Mouse (Mus musculus): ENCODE results near the gene Atxn1. TPM values are rescaled to one million over a fixed set of nuclear protein-coding genes. Genes with fewer than 3 reads are reported as not detected.
A peak's percentile ranks its signal among the peaks of the same experiment; 100 is the strongest.

The Atxn1 gene
- total RNA-seq (2021) = 10 to 100 TPM; 36.1 to 52.4 TPM
- long read RNA-seq, experiment 1, partial matches to known transcripts = 0 of 6 reads
- long read RNA-seq, experiment 1, other reads (novel, unspliced or antisense) = 5 of 6 reads
- long read RNA-seq, experiment 2, partial matches to known transcripts = 0 of 2 reads
- long read RNA-seq, experiment 2, other reads (novel, unspliced or antisense) = 2 of 2 reads

DNA sequence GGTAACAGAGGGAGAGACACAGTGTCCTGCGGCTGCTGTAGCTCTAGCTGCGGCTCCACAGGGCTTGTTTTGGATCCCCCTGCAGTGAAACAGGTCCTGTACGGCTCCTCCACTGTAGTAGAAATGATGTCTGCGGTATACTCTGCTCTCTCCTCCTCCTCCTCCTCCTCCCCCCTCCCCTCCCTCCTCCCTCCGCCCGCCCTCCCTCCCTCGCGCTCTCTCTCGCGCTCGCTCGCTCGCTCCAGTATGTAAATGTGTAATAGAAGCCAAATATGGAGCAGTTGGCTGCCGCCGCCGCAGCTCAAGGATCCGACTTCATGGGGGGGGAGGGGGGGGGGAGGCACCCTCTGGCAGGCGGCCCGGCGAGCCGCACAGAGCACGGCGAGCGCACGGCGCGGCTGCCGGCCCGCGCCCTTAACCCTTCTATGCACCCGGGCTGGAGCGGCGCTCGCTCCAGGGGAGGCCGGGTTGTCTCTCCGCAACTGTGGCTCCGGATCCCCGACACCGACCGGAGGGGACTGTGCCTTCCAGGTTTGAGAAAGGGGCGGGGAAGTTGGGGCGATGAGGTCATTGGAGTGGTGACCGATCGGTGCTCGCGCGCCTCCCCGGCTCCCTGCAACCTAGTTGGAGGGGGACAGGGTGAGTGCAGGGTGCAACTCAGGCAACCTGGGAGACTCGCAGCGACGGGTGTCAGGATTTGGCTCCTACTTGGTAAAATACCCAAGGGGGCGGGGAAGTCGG is at the start of gene Atxn1:
Atxn1 (minus strand) TSS at position 156 of the 741 bp plus-strand sequence.
- DNase-seq = peak; percentile 89 to 91

GRCm38 (mm10) chr13:46011232-46011631 is 46.4 kb upstream of the Atxn1 start:
- no peak for DNase-seq

DNA sequence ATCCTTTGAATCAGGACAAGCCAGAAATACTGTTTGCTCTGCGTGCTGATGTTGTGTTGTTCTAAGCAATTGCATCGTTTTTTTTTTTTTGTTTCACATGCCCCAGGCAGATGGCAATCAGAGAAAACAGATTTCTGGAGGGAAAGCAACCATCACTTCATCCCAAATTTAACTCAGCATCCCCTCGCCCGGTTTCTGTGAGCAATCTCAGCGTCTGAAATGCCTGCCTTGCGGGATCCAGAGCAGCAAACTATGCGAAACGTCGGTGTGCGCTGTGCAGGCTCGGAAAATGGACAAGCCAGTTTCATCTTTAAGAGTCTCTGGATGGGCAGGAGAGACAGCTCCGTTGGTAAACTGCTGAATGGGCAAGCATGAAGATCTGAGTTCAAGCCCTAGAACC is 45.3 kb upstream of the Atxn1 start:
- DNase-seq = no peak

- DNase-seq = no peak
Observed at GRCm38 (mm10) chr13:46008831-46009666, 44.2 kb upstream of the Atxn1 start.

DNA sequence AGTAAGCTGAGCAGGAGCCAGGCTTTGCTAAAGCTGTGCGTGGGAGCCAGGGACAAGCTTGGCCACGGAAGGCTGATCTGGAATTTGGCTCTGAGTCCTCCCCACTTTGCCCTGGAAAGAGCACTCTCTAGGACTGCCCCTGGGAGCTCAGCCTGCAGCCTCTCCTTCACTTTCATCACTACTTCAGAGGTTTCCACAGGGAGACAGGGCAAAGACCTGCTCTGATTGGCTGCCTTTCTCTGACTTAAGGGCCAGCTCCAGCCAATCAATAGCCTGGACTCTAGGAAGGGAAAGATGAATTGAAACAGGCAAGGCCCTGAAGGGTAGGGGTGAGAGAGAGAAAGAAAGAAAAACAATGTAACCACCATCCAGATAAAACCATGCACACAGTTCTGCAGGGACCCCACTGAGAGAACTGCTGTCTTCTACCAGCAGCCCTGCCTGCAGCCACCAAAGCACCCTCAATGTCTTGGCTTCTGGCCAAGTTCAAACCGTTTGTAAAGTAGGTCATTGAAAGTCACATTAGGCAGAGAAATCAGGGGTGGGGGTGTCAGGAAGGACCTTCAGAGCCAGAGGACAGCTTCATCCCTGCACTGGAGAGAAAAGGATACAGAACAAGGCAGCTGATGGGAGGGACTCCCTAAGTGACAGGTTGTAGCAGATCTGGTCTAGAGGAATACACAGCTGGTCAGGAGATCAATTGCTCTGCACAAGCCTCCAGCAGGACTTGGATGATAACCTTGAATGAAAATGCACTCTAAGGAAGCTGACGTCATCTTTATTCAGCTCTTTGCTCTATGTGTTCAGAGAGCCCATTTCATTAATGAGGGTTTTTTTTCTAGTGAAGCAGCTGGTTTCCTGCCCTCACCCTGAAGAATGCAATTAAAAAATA is 41.6 kb upstream of the Atxn1 start:
- DNase-seq = peak; percentile 46 to 61

DNA sequence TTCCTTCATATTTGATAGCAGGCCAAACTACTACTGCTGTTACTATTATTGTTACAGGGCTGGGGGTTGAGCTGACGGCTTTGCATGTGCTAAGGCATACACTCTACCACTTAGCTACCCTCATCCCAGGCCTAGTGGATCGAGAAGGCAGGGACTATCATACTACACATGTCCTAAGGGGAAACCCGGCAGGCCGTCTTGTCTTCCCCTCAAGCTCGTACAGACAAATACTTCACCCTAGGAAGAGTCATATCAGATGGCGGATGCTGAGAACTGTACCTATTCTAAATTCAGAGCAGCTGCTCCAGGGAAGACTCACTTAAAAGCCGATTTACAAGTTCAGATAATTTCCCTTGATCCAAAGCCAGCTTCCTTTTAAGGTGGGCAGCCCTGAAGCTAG is 40.8 kb upstream of the Atxn1 start:
- no peak for DNase-seq

- no peak for DNase-seq
Observed at GRCm38 (mm10) chr13:46001356-46001755, 36.5 kb upstream of the Atxn1 start.

DNA sequence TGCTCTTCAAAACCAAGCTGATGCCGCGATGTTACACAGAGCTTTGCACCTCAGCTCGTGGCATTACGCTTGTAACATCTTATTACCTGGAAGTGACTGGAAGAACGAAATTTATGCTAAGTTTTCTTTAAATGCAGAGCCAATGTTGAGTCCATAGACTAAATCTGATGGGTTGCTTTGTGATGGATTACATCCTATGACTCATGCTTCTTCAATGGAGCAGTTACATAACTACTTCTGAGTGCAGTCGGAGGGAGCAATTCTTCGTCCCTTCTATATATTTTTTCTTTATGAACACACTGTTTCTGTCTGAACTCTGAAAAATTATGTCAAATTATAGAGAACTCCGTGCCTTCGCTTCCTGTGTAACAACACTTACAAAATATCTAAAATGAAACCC is 28.1 kb upstream of the Atxn1 start:
- no peak for DNase-seq

DNA sequence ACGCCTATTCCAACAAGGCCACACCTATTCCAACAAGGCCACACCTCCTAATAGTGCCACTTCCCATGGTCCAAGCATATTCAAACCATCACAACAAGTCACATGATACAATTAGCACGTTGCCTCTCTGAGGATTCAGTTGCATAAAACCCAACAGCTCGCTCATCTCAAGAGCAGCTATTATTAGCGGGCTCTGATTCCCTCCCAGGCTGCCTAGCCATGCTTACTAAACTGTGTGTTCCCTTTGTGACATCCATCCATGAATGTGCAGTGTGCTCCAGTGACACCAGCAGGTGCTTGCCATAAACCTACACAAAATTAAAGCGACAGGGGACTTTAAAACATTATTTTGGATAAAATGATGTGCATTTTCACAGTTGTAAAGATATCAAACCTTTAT is 25.7 kb upstream of the Atxn1 start:
- DNase-seq = no peak

DNA sequence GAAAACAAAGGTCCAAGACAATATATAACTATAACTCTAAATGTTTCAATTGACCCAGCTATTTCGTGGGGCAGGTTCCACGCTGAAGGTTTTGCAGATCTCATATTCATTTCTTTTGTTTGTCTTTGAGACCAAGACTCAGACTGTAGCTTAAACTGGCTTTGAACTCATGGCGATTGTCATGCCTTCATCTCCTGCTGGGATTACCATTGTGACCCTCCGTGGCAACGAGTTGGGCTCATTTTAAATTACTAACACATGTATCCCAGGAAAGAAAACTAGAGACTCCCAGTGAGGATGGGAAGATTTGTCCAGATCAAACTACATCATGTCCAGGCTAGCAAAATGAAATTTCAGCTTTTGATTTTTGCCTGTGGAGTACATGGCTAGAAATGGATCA is 14.4 kb upstream of the Atxn1 start:
- DNase-seq = no peak

GRCm38 (mm10) chr13:45976894-45977293 is 12.1 kb upstream of the Atxn1 start:
- DNase-seq = peak; percentile 49 to 72

DNA sequence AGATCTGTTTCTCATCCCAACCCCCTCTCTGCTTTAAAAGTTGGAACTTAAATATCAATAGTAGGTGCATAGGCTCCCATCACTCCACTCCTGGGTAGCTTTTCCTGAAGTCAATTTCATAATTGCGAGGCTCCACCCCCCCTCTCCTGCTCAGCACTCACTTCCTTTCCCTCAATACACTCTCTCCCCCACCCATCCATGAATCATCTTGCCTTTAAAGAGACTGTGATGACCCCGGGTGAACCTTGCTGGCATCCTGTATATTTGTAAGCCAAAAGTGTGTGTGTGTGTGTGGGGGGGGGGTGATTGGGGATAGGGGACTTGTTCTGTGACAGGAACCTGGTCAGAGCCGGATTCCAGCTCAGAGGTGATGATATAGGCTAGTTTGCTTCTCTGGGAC is 9.8 kb upstream of the Atxn1 start:
- peak; percentile 20 to 46 for DNase-seq

GRCm38 (mm10) chr13:45973972-45974490 is 9.2 kb upstream of the Atxn1 start:
- DNase-seq = no peak

GRCm38 (mm10) chr13:45970920-45971536 is 6.2 kb upstream of the Atxn1 start:
- peak in 1 of 2 experiments; percentile 16 for DNase-seq

- no peak for DNase-seq
Observed at GRCm38 (mm10) chr13:45968206-45968605, 3.4 kb upstream of the Atxn1 start.

GRCm38 (mm10) chr13:45967371-45967770 is 2.6 kb upstream of the Atxn1 start:
- DNase-seq = no peak

DNA sequence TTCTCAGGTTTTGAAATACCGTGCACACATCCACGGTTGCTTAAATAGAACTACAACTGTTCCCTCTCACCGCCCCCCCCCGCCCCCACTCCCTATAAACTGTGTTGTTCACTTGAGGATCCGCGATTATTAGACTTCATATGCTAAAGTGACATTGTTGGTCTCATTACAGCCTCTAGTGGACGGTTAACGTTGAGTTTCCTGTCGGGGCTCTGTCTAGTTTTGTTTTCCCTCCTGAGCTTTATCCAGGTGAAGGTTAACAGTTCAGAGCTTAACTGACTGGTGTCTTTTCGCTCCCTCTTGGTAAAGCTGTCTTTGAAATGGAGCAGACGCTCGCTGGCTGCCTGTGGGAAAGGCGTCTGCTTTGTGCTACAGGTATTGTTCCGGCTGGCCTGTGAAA is 1.8 kb upstream of the Atxn1 start:
- DNase-seq = peak in 1 of 2 experiments; percentile 41

GRCm38 (mm10) chr13:45965594-45966432 is 1.0 kb upstream of the Atxn1 start:
- peak; percentile 10 to 27 for DNase-seq

DNA sequence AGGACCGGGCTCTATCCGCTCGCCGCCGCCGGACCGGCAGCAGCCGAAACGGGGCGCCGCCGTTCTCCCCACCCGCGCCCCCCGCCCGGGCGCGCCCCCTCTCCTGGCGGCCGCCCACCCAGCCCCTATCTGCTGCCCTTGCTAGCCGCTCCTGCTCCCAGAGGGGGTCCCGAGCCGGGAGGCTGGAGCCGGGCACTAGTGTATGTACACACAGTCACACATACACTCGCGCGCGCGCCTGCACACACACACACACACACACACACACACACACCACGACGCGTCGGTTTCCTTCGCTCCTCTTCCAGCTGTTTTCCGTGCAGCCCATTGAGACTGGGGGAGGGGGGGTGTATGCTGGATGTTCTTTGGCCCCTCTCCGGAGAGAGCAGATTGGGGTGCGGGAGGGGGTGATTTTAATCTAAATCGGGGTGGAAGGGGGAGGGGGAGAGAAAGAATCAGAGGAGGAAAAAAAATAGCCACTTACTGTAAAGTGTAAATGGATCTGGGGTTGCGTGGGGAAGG is 416 bp downstream of the Atxn1 start:
- peak; percentile 65 to 66 for DNase-seq
